Mouse (Mus musculus): ENCODE results near the gene AC109138.7. TPM values are rescaled to one million over a fixed set of nuclear protein-coding genes. Genes with fewer than 3 reads are reported as not detected.

AC109138.7 gene
- polyA plus RNA-seq, 2 experiments: not detected

- no peaks in the 10 kb centered on the region for H3K9me3 ChIP-seq (ENCODE audit: control insufficient read depth, low read length)
- no peak overlapping the region for H3K4me3 ChIP-seq (ENCODE audit: insufficient read depth in 1 of 2, low read depth in 2 of 2, low read length in 2 of 2)
- ATAC-seq (ENCODE audit: insufficient read depth): no peak
- H3K36me3 ChIP-seq (replicated peaks; ENCODE audit: control insufficient read depth, insufficient read depth, low read depth): no peaks in the 10 kb centered on the region
- H3K9ac ChIP-seq (replicated peaks): no peak overlapping the region
- peaks cover 0 to 5% of the 10 kb centered on the region in 2 experiments; a peak in 1 of 4 replicates for H3K4me1 ChIP-seq (replicated peaks; ENCODE audit: control insufficient read depth in 2 of 2, insufficient read depth in 2 of 2, low read length in 1 of 2)
- no peak for TF ChIP-seq EP300 (IDR thresholded peaks at IDR 0.05; ENCODE audit: low read depth)
- no peak for TF ChIP-seq CTCF (IDR thresholded peaks at IDR 0.05; ENCODE audit: low read depth)
- DNase-seq (ENCODE audit: low read depth in 3 of 3, low spot score in 3 of 3): no peak
- H3K4me2 ChIP-seq (ENCODE audit: low read depth): no peak overlapping the region
- H3K27ac ChIP-seq: no peak overlapping the region
- H3K27me3 ChIP-seq (ENCODE audit: control insufficient read depth, insufficient read depth, low read length): no peaks in the 10 kb centered on the region; the same call in 1 of the 2 replicates
- WGBS (ENCODE audit: insufficient replicate concordance): 86% methylated on average over 11 of the region's 11 CpGs
These were observed 56.8 kb downstream of the AC109138.7 start for GRCm38 (mm10) chr19:4270972-4271371.

GRCm38 (mm10) chr19:4279487-4279886, 65.3 kb downstream of the AC109138.7 start:
- Histone ChIP-seq H3K4me1 (replicated peaks; ENCODE audit: control insufficient read depth in 2 of 2, insufficient read depth in 2 of 2, low read length in 1 of 2) (peaks cover 0 to 6% of the 10 kb centered on the region in 2 experiments; a peak in 1 of 4 replicates), H3K36me3 (replicated peaks; ENCODE audit: control insufficient read depth, insufficient read depth, low read depth) (no peaks in the 10 kb centered on the region), H3K27me3 (ENCODE audit: control insufficient read depth, insufficient read depth, low read length) (no peaks in the 10 kb centered on the region), H3K9me3 (ENCODE audit: control insufficient read depth, low read length) (no peaks in the 10 kb centered on the region), H3K9ac (replicated peaks) (no peak overlapping the region), H3K27ac (no peak overlapping the region), H3K4me3 (ENCODE audit: insufficient read depth in 1 of 2, low read depth in 2 of 2, low read length in 2 of 2) (no peak overlapping the region), H3K4me2 (ENCODE audit: low read depth) (no peak overlapping the region)
- WGBS (ENCODE audit: insufficient replicate concordance): 78% methylated on average over 1 of the region's 1 CpGs
- DNase-seq (ENCODE audit: low read depth in 3 of 3, low spot score in 3 of 3) (no peak), ATAC-seq (ENCODE audit: insufficient read depth) (no peak)
- TF ChIP-seq CTCF (IDR thresholded peaks at IDR 0.05; ENCODE audit: low read depth) (peak; percentile 55), EP300 (IDR thresholded peaks at IDR 0.05; ENCODE audit: low read depth) (no peak)

- no peaks in the 10 kb centered on the region for H3K27me3 ChIP-seq (ENCODE audit: control insufficient read depth, insufficient read depth, low read length)
- ATAC-seq (ENCODE audit: insufficient read depth) (no peak), DNase-seq (ENCODE audit: low read depth in 3 of 3, low spot score in 3 of 3) (no peak)
- no peak for TF ChIP-seq EP300 (IDR thresholded peaks at IDR 0.05; ENCODE audit: low read depth)
- no peak for TF ChIP-seq CTCF (IDR thresholded peaks at IDR 0.05; ENCODE audit: low read depth)
- no peak overlapping the region for H3K4me2 ChIP-seq (ENCODE audit: low read depth)
- H3K4me3 ChIP-seq (ENCODE audit: insufficient read depth in 1 of 2, low read depth in 2 of 2, low read length in 2 of 2): no peak overlapping the region
- no peaks in the 10 kb centered on the region for H3K9me3 ChIP-seq (ENCODE audit: control insufficient read depth, low read length)
- no peaks in the 10 kb centered on the region for H3K36me3 ChIP-seq (replicated peaks; ENCODE audit: control insufficient read depth, insufficient read depth, low read depth)
- WGBS (ENCODE audit: insufficient replicate concordance): 82% methylated on average over 9 of the region's 9 CpGs
- no peak overlapping the region for H3K27ac ChIP-seq
- no peak overlapping the region for H3K9ac ChIP-seq (replicated peaks)
- H3K4me1 ChIP-seq (replicated peaks; ENCODE audit: control insufficient read depth in 2 of 2, insufficient read depth in 2 of 2, low read length in 1 of 2): peaks cover 0 to 6% of the 10 kb centered on the region in 2 experiments; a peak in 1 of 4 replicates
These were observed 66.3 kb downstream of the AC109138.7 start for GRCm38 (mm10) chr19:4280425-4280824.

Small RNAs within 50 kb of the gene (microRNA-seq; reads per million reads assigned to microRNA genes)
- gene Gm26115: not detected
- not detected for gene Mir6985

Other genes starting within 250 kb of the AC109138.7 start
- 0.32 and 0.33 TPM in 2 replicates for gene Aldh3b2, start 242.0 kb upstream of the AC109138.7 start, polyA plus RNA-seq (2012; rRNA removed)
- gene Aldh3b2, start 242.0 kb upstream of the AC109138.7 start, polyA plus RNA-seq (2014; fragmentation: Nextera tagmentation; extraction: Ambion mirVana): 0.48 and 0.56 TPM in 2 replicates
- 10.8 and 11.1 TPM in 2 replicates for gene Acy3, start 227.8 kb upstream of the AC109138.7 start, polyA plus RNA-seq (2012; rRNA removed)
- gene Acy3, start 227.8 kb upstream of the AC109138.7 start, polyA plus RNA-seq (2014; fragmentation: Nextera tagmentation; extraction: Ambion mirVana): 9.1 and 9.5 TPM in 2 replicates
- 0.37 and 0.50 TPM in 2 replicates for gene Tbx10, start 221.6 kb upstream of the AC109138.7 start, polyA plus RNA-seq (2012; rRNA removed)
- gene Tbx10, start 221.6 kb upstream of the AC109138.7 start, polyA plus RNA-seq (2014; fragmentation: Nextera tagmentation; extraction: Ambion mirVana): 0.28 and 0.30 TPM in 2 replicates
- 2.1 and 2.9 TPM in 2 replicates for gene Nudt8, start 213.8 kb upstream of the AC109138.7 start, polyA plus RNA-seq (2012; rRNA removed)
- 14.2 and 15.2 TPM in 2 replicates for gene Nudt8, start 213.8 kb upstream of the AC109138.7 start, polyA plus RNA-seq (2014; fragmentation: Nextera tagmentation; extraction: Ambion mirVana)
- 0.65 and 0.73 TPM in 2 replicates for gene Gm49405, start 213.7 kb upstream of the AC109138.7 start, polyA plus RNA-seq (2012; rRNA removed)
- 0.25 and 0.33 TPM in 2 replicates for gene Gm49405, start 213.7 kb upstream of the AC109138.7 start, polyA plus RNA-seq (2014; fragmentation: Nextera tagmentation; extraction: Ambion mirVana)
- 1.8 and 2.2 TPM in 2 replicates for gene Doc2g, start 211.0 kb upstream of the AC109138.7 start, polyA plus RNA-seq (2012; rRNA removed)
- gene Doc2g, start 211.0 kb upstream of the AC109138.7 start, polyA plus RNA-seq (2014; fragmentation: Nextera tagmentation; extraction: Ambion mirVana): 0.25 and 0.45 TPM in 2 replicates
- gene Ndufv1, start 201.6 kb upstream of the AC109138.7 start, polyA plus RNA-seq (2012; rRNA removed): 67.5 and 84.8 TPM in 2 replicates
- gene Ndufv1, start 201.6 kb upstream of the AC109138.7 start, polyA plus RNA-seq (2014; fragmentation: Nextera tagmentation; extraction: Ambion mirVana): 159 and 168 TPM in 2 replicates
- 230 and 274 TPM in 2 replicates for gene Gstp1, start 176.4 kb upstream of the AC109138.7 start, polyA plus RNA-seq (2012; rRNA removed)
- gene Gstp1, start 176.4 kb upstream of the AC109138.7 start, polyA plus RNA-seq (2014; fragmentation: Nextera tagmentation; extraction: Ambion mirVana): 511 and 557 TPM in 2 replicates
- 6.6 and 7.9 TPM in 2 replicates for gene Gstp2, start 168.3 kb upstream of the AC109138.7 start, polyA plus RNA-seq (2012; rRNA removed)
- gene Gstp2, start 168.3 kb upstream of the AC109138.7 start, polyA plus RNA-seq (2014; fragmentation: Nextera tagmentation; extraction: Ambion mirVana): 6.9 and 7.3 TPM in 2 replicates
- 78.5 and 87.0 TPM in 2 replicates for gene Gstp3, start 154.8 kb upstream of the AC109138.7 start, polyA plus RNA-seq (2012; rRNA removed)
- gene Gstp3, start 154.8 kb upstream of the AC109138.7 start, polyA plus RNA-seq (2014; fragmentation: Nextera tagmentation; extraction: Ambion mirVana): 65.7 and 69.6 TPM in 2 replicates
- 0.16 and 0.17 TPM in 2 replicates for gene Cabp2, start 132.8 kb upstream of the AC109138.7 start, polyA plus RNA-seq (2012; rRNA removed)
- gene Cabp2, start 132.8 kb upstream of the AC109138.7 start, polyA plus RNA-seq (2014; fragmentation: Nextera tagmentation; extraction: Ambion mirVana): 0.20 and 0.44 TPM in 2 replicates
- gene Cdk2ap2, start 117.2 kb upstream of the AC109138.7 start, polyA plus RNA-seq (2012; rRNA removed): 52.5 and 64.8 TPM in 2 replicates
- 99.9 and 101 TPM in 2 replicates for gene Cdk2ap2, start 117.2 kb upstream of the AC109138.7 start, polyA plus RNA-seq (2014; fragmentation: Nextera tagmentation; extraction: Ambion mirVana)
- gene Pitpnm1, start 114.4 kb upstream of the AC109138.7 start, polyA plus RNA-seq (2012; rRNA removed): 6.1 and 7.1 TPM in 2 replicates
- gene Pitpnm1, start 114.4 kb upstream of the AC109138.7 start, polyA plus RNA-seq (2014; fragmentation: Nextera tagmentation; extraction: Ambion mirVana): 3.4 TPM in 2 replicates
- gene Aip, start 88.5 kb upstream of the AC109138.7 start, polyA plus RNA-seq (2012; rRNA removed): 28.8 and 33.2 TPM in 2 replicates
- gene Aip, start 88.5 kb upstream of the AC109138.7 start, polyA plus RNA-seq (2014; fragmentation: Nextera tagmentation; extraction: Ambion mirVana): 29.4 TPM in 2 replicates
- not detected in 2 replicates for gene Gpr152, start 74.6 kb upstream of the AC109138.7 start, polyA plus RNA-seq (2012; rRNA removed)
- gene Gpr152, start 74.6 kb upstream of the AC109138.7 start, polyA plus RNA-seq (2014; fragmentation: Nextera tagmentation; extraction: Ambion mirVana): not detected in 2 replicates
- 0.03 and 0.15 TPM in 2 replicates for gene Cabp4, start 70.3 kb upstream of the AC109138.7 start, polyA plus RNA-seq (2012; rRNA removed)
- gene Cabp4, start 70.3 kb upstream of the AC109138.7 start, polyA plus RNA-seq (2014; fragmentation: Nextera tagmentation; extraction: Ambion mirVana): not detected in 2 replicates
- 57.5 and 59.2 TPM in 2 replicates for gene Coro1b, start 65.7 kb upstream of the AC109138.7 start, polyA plus RNA-seq (2012; rRNA removed)
- gene Coro1b, start 65.7 kb upstream of the AC109138.7 start, polyA plus RNA-seq (2014; fragmentation: Nextera tagmentation; extraction: Ambion mirVana): 57.5 and 62.2 TPM in 2 replicates
- 12.5 and 16.3 TPM in 2 replicates for gene Ptprcap, start 60.8 kb upstream of the AC109138.7 start, polyA plus RNA-seq (2012; rRNA removed)
- gene Ptprcap, start 60.8 kb upstream of the AC109138.7 start, polyA plus RNA-seq (2014; fragmentation: Nextera tagmentation; extraction: Ambion mirVana): 14.4 and 17.0 TPM in 2 replicates
- gene Rps6kb2, start 51.0 kb upstream of the AC109138.7 start, polyA plus RNA-seq (2012; rRNA removed): 17.2 and 19.2 TPM in 2 replicates
- gene Rps6kb2, start 51.0 kb upstream of the AC109138.7 start, polyA plus RNA-seq (2014; fragmentation: Nextera tagmentation; extraction: Ambion mirVana): 19.5 and 19.9 TPM in 2 replicates
- 0.32 and 0.44 TPM in 2 replicates for gene Carns1, start 38.9 kb upstream of the AC109138.7 start, polyA plus RNA-seq (2012; rRNA removed)
- 0.18 and 0.71 TPM in 2 replicates for gene Carns1, start 38.9 kb upstream of the AC109138.7 start, polyA plus RNA-seq (2014; fragmentation: Nextera tagmentation; extraction: Ambion mirVana)
- 2.6 TPM in 2 replicates for gene Tbc1d10c, start 23.1 kb upstream of the AC109138.7 start, polyA plus RNA-seq (2012; rRNA removed)
- 2.5 and 4.0 TPM in 2 replicates for gene Tbc1d10c, start 23.1 kb upstream of the AC109138.7 start, polyA plus RNA-seq (2014; fragmentation: Nextera tagmentation; extraction: Ambion mirVana)
- 203 and 214 TPM in 2 replicates for gene Ppp1ca, start 22.3 kb upstream of the AC109138.7 start, polyA plus RNA-seq (2012; rRNA removed)
- 432 and 447 TPM in 2 replicates for gene Ppp1ca, start 22.3 kb upstream of the AC109138.7 start, polyA plus RNA-seq (2014; fragmentation: Nextera tagmentation; extraction: Ambion mirVana)
- gene Rad9a, start 12.7 kb upstream of the AC109138.7 start, polyA plus RNA-seq (2012; rRNA removed): 20.8 and 21.4 TPM in 2 replicates
- gene Rad9a, start 12.7 kb upstream of the AC109138.7 start, polyA plus RNA-seq (2014; fragmentation: Nextera tagmentation; extraction: Ambion mirVana): 14.3 and 16.8 TPM in 2 replicates
- gene Clcf1, start 119 bp upstream of the AC109138.7 start, polyA plus RNA-seq (2012; rRNA removed): 1.1 TPM in 2 replicates
- 0.42 and 0.43 TPM in 2 replicates for gene Clcf1, start 119 bp upstream of the AC109138.7 start, polyA plus RNA-seq (2014; fragmentation: Nextera tagmentation; extraction: Ambion mirVana)
- 15.2 and 15.9 TPM in 2 replicates for gene Pold4, start 17.5 kb downstream of the AC109138.7 start, polyA plus RNA-seq (2012; rRNA removed)
- 12.9 and 13.1 TPM in 2 replicates for gene Pold4, start 17.5 kb downstream of the AC109138.7 start, polyA plus RNA-seq (2014; fragmentation: Nextera tagmentation; extraction: Ambion mirVana)
- gene Ssh3, start 54.8 kb downstream of the AC109138.7 start, polyA plus RNA-seq (2012; rRNA removed): 2.8 and 3.5 TPM in 2 replicates
- 1.3 and 1.4 TPM in 2 replicates for gene Ssh3, start 54.8 kb downstream of the AC109138.7 start, polyA plus RNA-seq (2014; fragmentation: Nextera tagmentation; extraction: Ambion mirVana)
- gene Ankrd13d, start 68.8 kb downstream of the AC109138.7 start, polyA plus RNA-seq (2012; rRNA removed): 0.93 and 1.3 TPM in 2 replicates
- 0.45 and 0.66 TPM in 2 replicates for gene Ankrd13d, start 68.8 kb downstream of the AC109138.7 start, polyA plus RNA-seq (2014; fragmentation: Nextera tagmentation; extraction: Ambion mirVana)
- 23.9 and 26.0 TPM in 2 replicates for gene Grk2, start 91.9 kb downstream of the AC109138.7 start, polyA plus RNA-seq (2012; rRNA removed)
- gene Grk2, start 91.9 kb downstream of the AC109138.7 start, polyA plus RNA-seq (2014; fragmentation: Nextera tagmentation; extraction: Ambion mirVana): 9.4 and 10.8 TPM in 2 replicates
- gene Kdm2a, start 183.9 kb downstream of the AC109138.7 start, polyA plus RNA-seq (2012; rRNA removed): 18.9 and 19.0 TPM in 2 replicates
- 12.4 and 13.4 TPM in 2 replicates for gene Kdm2a, start 183.9 kb downstream of the AC109138.7 start, polyA plus RNA-seq (2014; fragmentation: Nextera tagmentation; extraction: Ambion mirVana)
- 3.8 and 5.3 TPM in 2 replicates for gene Rhod, start 225.1 kb downstream of the AC109138.7 start, polyA plus RNA-seq (2012; rRNA removed)
- 6.2 and 6.4 TPM in 2 replicates for gene Rhod, start 225.1 kb downstream of the AC109138.7 start, polyA plus RNA-seq (2014; fragmentation: Nextera tagmentation; extraction: Ambion mirVana)

Measured in liver, embryonic 14.5 days (tissue).